Mouse (Mus musculus): ENCODE measurements around the gene Tmem9b. TPM values are rescaled to one million over a fixed set of nuclear protein-coding genes. Genes with fewer than 3 reads are reported as not detected.

Gene Tmem9b
- total RNA-seq, 2 experiments from 2014 or later: 67.3 to 71.1 TPM

DNA sequence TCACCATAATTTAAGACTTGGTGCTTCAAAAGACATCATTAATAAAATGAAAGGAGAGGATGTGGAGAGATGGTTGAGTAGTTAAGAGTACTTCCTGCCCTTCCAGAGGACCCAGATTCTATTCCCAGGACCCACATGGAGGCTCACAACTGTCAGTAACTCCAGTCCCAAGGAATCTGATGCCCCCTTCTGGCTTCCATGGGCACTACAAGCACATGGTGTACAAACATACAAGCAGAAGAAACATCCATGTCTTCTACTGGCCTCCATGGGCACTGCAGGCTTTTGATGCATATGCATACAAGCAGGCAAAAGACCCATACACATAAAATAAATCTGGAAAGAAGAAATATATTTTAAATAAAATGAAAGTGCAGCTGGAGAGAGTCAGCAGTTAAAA, 52.5 kb downstream of the Tmem9b start:
- no peak for DNase-seq (ENCODE audit: extremely low spot score in 1 of 2, low spot score in 2 of 2)
- intact Hi-C loops (cut with DNase I): no loop called here

DNA sequence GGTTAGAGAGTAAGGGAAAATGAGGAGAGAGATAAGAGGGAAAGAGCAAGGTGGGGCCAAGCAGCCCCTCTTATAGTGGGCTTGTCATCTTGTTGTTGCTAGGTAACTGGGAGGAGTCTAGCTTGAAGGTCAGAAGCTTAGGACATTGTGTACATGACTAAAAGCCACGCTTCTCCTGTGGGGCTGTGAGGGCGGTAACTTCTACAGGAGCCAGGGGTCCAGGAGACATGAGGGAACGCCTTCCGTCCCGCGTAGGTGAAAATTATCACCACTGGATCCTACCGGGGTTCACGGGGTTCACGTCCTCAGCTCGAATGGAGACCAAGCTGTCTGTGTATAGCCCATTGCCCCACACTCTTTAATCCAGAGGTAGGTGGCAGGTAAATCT, 57.3 kb downstream of the Tmem9b start:
- no peak for DNase-seq (ENCODE audit: extremely low spot score in 1 of 2, low spot score in 2 of 2)
- intact Hi-C loops (cut with DNase I): no loop called here

DNA sequence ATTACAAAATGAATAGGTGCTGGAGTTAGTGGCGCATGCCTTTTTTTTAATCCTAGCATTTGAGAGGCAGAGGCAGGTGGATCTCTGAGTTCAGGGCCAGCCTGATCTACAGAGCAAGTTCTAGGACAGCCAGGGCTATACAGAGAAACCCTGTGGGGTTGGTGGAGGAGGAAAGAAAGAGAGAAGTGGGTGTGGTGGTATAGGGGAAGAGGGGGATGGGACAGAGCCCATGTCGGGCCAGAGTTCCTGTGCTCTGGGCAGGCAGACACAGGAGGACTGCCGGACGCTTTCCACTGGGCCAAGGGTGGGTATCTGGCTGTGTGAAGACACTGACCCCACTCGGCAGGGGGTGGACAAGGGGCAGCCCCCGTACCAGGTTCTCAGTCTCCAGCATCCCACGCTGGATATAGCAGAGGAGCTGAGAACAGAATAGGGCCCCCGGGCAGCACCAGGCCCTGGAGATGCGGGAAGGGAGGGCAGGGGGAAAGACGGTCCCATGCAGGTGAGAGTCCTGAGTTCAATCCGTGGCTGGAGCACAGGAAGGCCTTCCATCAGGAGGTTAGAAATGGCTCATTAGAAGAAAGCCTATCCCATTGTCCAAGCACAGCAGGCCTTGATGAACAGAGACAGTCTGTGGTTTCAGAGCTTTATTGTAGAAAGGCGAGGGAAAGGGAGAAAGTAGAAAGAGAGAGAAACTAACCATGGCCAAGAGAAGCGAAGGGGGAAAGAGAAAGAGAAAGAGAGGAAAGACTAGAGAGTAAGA, 57.9 kb downstream of the Tmem9b start:
- intact Hi-C loops (cut with DNase I): no loop called here
- no peak for DNase-seq (ENCODE audit: extremely low spot score in 1 of 2, low spot score in 2 of 2)

DNA sequence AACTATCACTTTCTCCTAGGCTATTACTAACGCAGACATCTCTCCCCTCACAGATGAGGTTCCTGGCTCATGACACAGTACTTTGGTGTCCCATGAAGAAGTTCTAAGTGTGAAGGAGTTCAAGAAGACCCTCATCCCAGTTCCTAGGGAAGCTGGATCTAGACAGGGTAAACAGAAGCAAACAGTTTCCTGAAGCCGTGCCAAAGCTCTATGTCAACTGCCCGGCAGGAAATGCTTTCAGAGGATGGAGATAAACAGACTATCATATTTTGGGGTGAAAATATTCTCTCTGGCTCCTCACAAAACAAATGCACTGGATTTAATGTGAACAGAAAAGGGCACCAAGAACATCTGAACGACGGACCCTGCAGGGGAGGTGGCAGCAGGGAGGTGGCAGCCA, 61.7 kb downstream of the Tmem9b start:
- peak in 1 of 2 experiments; percentile 43 for DNase-seq (ENCODE audit: extremely low spot score in 1 of 2, low spot score in 2 of 2)
- intact Hi-C loops (cut with DNase I): no loop called here

DNA sequence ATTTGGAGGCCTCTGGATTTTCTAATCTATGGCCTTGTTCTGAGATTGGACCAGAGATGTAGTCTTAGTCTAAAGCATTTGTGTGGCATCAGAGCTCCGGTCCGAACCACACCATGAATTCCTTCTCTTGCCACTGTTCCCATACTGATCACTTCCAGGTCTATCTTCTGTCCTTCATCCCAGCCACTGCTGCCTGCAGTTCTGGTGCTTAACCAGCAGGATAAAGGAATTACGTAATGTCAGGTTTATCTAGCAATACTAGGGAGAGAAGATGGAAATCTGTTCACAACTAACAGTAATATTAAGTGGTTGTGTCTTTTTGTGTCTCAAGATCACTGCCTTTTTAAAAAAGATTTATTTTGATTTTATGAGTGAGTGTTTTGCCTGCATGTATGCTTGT, 62.6 kb downstream of the Tmem9b start:
- intact Hi-C loops (cut with DNase I): no loop called here

DNA sequence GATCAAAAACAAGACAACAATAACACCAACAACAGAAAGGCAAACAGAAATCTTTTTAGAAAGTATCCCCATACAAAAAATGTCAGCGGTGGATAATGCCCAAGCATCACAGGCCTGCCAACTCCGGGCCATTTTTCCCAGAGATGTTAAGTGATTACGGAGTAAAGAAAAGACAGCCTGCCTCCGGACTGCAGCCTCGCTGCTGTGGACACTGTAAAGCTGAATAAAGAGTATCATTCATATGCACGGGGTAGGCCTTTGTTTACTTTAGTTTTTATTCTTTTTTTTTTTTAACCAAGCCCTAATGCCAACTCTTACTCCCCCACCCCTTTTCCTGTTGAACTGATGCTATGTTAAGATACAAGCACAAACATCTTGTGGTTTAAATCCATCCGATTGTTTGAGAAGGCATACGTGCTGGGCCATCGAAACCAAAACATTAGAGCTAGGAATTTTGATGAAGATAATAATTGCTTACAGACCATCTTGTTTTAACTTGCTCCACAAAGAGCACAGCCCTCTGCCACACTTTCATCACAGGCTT, 66.0 kb downstream of the Tmem9b start:
- intact Hi-C loops (cut with DNase I): no loop called here
- DNase-seq (ENCODE audit: extremely low spot score in 1 of 2, low spot score in 2 of 2): no peak

More for the DNA sequence above, 62.6 kb downstream of the Tmem9b start:
- no peak for DNase-seq (ENCODE audit: extremely low spot score in 1 of 2, low spot score in 2 of 2)

Other genes with a start within 250 kb of the Tmem9b start
- 1 to 10 TPM; 8.3 to 8.5 TPM for gene Trim66, start 244.7 kb downstream of the Tmem9b start, total RNA-seq (2021)
- 100 to 1,000 TPM; 136 TPM for gene Rpl27a, start 233.7 kb downstream of the Tmem9b start, total RNA-seq (2021)
- gene St5, start 49.3 kb downstream of the Tmem9b start, total RNA-seq (2021): 10 to 100 TPM; 14.4 to 15.2 TPM
- gene Akip1, start 49.2 kb downstream of the Tmem9b start, total RNA-seq (2021): 1 to 10 TPM; 7.5 to 7.6 TPM
- gene BC051019, start 29.0 kb downstream of the Tmem9b start, total RNA-seq (2021): not detected
- gene Ascl3, start 21.1 kb downstream of the Tmem9b start, total RNA-seq (2021): not detected
- 10 to 100 TPM; 81.7 to 83.3 TPM for gene Nrip3, start 29.1 kb upstream of the Tmem9b start, total RNA-seq (2021)
- 1 to 10 TPM in 1 of 2 experiments, under 1 TPM in 1; 0.79 to 1.1 TPM for gene Scube2, start 112.8 kb upstream of the Tmem9b start, total RNA-seq (2021)
- gene Dennd5a, start 207.6 kb upstream of the Tmem9b start, total RNA-seq (2021): 100 to 1,000 TPM; 150 to 152 TPM
- gene Tmem41b, start 234.1 kb upstream of the Tmem9b start, total RNA-seq (2021): 10 to 100 TPM; 53.1 to 55.0 TPM

Measured in left cerebral cortex, postnatal 10 days (tissue).